Mouse (Mus musculus) heart, adult 2 months (tissue): ENCODE results near the gene Ms4a10. TPM values are rescaled to one million over a fixed set of nuclear protein-coding genes. Genes with fewer than 3 reads are reported as not detected.

ENCODE experiments used
- DNase-seq, 2 experiments: peaks; one replicate each; pipeline ENCODE4 v3.0.0; 2021
- H3K27ac ChIP-seq: fragments of 200-600 bp; 2 replicates; pipeline ENCODE4 v1.8.1; 2022
- H3K27me3 ChIP-seq: fragments of 200-500 bp; 2 replicates; pipeline ENCODE4 v1.6.1; 2012; ENCODE audit warnings: mild to moderate bottlenecking, low read length, inconsistent platforms, mixed read lengths; ENCODE audit not compliant: control insufficient read depth, insufficient read depth
- H3K36me3 ChIP-seq: fragments of 200-500 bp; 2 replicates; pipeline ENCODE4 v1.6.1; 2012; ENCODE audit warnings: low read length, inconsistent platforms; ENCODE audit not compliant: control insufficient read depth, insufficient read depth
- H3K4me1 ChIP-seq: fragments of 200-500 bp; 2 replicates; pipeline ENCODE4 v1.6.1; 2011; ENCODE audit warnings: low read length; ENCODE audit not compliant: control insufficient read depth, insufficient read depth
- H3K4me3 ChIP-seq: fragments of 200-600 bp; 2 replicates; pipeline ENCODE4 v1.8.1; 2022
- H3K79me2 ChIP-seq: fragments of 200-500 bp; replicated peaks from 2 replicates; pipeline ENCODE4 v1.6.1; 2012; ENCODE audit warnings: mild to moderate bottlenecking, inconsistent platforms, low read length, moderate library complexity, mixed read lengths; ENCODE audit not compliant: control insufficient read depth, insufficient read depth
- H3K9ac ChIP-seq: fragments of 200-500 bp; 2 replicates; pipeline ENCODE4 v1.6.1; 2012; ENCODE audit warnings: low read depth, mild to moderate bottlenecking, control low read depth, inconsistent platforms, low read length, mixed read lengths
- CTCF ChIP-seq: fragments of 200-600 bp; IDR thresholded peaks from 2 replicates; pipeline ENCODE4 v1.8.1; 2022; ENCODE audit warnings: antibody characterized with exemption, mild to moderate bottlenecking, moderate library complexity
- EP300 ChIP-seq: fragments of 200-500 bp; IDR thresholded peaks from 2 replicates; pipeline ENCODE4 v1.6.1; 2011; ENCODE audit warnings: low read depth, low read length, control low read depth; ENCODE audit not compliant: insufficient read depth
- POLR2A ChIP-seq: fragments of 200-500 bp; IDR thresholded peaks from 2 replicates; pipeline ENCODE4 v1.6.1; 2011; ENCODE audit warnings: mild to moderate bottlenecking, low read depth, low read length, control low read depth; ENCODE audit not compliant: insufficient read depth
- WGBS: fragments of 180-500 bp; shearing (Covaris S2); methylation state at CpG from one replicate; pipeline ENCODE4 v1.1.7; 2018; 5-methylcytosine and 5-hydroxymethylcytosine counted together
- intact Hi-C: fragments of 180-260 bp; cut with DNase I; formaldehyde crosslinking; loops from one replicate; pipeline ENCODE4 v1.15.1; 2025
- polyA plus RNA-seq: library from polyadenylated mRNA; depleted of rRNA; stranded (reverse); fragments of >200 nt; gene quantifications from 2 replicates; pipeline ENCODE4 v1.2.3, GENCODE M21; 2012
- total RNA-seq, 2 experiments: library from RNA; stranded (reverse); gene quantifications; 2 replicates each; pipeline ENCODE4 v1.2.3; 2021

Ms4a10 gene
- total and polyA plus RNA-seq, 3 experiments, result not detected

DNA sequence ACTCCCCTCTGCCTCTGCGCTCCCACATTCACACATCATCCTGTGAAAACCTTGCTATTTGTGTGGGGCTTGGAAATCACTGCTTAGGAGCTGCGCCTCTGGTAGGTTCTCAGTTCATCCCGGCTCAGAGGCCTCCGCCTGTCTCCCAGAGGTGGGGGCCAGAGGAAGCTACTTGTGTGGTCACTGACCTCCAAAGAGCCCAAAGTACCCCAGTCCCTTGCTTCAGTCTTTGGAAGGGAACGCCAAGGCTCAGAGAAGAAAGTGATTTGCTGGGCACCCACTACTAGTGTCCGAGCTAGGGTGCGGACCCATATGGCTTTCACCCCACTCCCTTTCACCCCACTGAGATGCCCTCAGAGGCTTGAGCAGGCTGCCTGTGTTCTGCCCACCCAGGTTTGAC, 18.7 kb upstream of the Ms4a10 start, which contains the start of gene Ms4a15:
TSS of gene Ms4a15 (minus strand) at position 101 of the 400 bp plus-strand sequence.
- no peak for DNase-seq
- H3K9ac ChIP-seq, result no peak within 1 kb of the TSS
- H3K36me3 ChIP-seq, result no peaks in the 10 kb centered on the region
- no peaks in the 10 kb centered on the region for H3K79me2 ChIP-seq
- no peak within 1 kb of the TSS for H3K4me3 ChIP-seq
- H3K27me3 ChIP-seq, result no peaks in the 10 kb centered on the region
- H3K4me1 ChIP-seq, result no peaks in the 10 kb centered on the region
- no peak for TF ChIP-seq EP300
- no peak for TF ChIP-seq CTCF
- no peak for TF ChIP-seq POLR2A
- no peak within 1 kb of the TSS for H3K27ac ChIP-seq
- intact Hi-C loops, result no loop called here
- 87% methylated on average over 7 of the region's 7 CpGs for WGBS

DNA sequence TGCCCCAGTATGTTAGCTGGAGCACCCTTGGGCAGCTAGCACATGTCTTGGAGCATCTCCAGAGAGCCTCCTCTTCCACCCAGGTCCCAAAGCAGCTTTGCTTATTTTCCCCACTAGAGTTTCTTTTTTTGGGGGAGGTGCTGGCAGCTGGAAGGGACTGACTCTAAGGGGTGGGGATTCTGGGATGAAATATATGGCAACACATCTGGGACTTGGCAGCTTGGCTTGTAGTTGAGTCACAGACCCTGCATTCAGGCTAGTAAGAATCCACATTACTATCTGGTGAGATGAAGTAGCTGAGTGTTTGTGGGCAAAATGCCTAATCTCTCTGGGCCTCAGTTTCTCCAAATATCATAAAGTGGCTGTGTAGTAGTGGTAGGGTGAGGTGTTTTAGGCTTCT, 17.4 kb upstream of the Ms4a10 start:
- no peak for DNase-seq
- intact Hi-C loops, result no loop called here
- Histone ChIP-seq H3K27ac (no peak overlapping the region), H3K4me3 (no peak overlapping the region), H3K4me1 (no peaks in the 10 kb centered on the region), H3K79me2 (no peaks in the 10 kb centered on the region), H3K36me3 (no peaks in the 10 kb centered on the region), H3K9ac (no peak overlapping the region), H3K27me3 (no peaks in the 10 kb centered on the region)
- TF ChIP-seq EP300 (no peak), CTCF (no peak), POLR2A (no peak)

DNA sequence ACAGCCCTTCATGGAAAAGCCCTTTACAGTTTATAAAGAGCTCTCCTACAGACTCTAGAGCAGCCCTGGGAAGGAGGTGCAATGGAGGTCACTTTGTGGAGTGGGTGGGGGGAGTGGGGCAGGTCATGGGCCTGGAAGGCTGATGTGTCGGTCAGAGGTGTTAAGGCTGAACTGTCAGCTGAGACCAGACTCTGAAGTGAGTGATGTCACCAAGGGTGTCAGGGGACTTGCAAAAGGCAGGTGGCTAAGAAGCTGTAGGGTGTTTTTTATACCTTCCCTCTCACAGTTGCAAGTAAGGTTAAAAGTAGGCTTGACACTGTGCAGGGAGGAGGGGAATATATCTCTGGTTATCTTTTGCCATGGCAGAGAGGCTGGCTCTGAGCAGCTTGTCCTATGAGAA, 16.3 kb upstream of the Ms4a10 start:
- no peak overlapping the region for H3K9ac ChIP-seq
- intact Hi-C loops, result no loop called here
- 31% methylated on average over 1 of the region's 1 CpGs for WGBS
- TF ChIP-seq EP300 (no peak), POLR2A (no peak)
- H3K27me3 ChIP-seq, result no peaks in the 10 kb centered on the region
- no peaks in the 10 kb centered on the region for H3K4me1 ChIP-seq
- no peaks in the 10 kb centered on the region for H3K79me2 ChIP-seq
- H3K36me3 ChIP-seq, result no peaks in the 10 kb centered on the region
- no peak for DNase-seq
- no peak overlapping the region for H3K4me3 ChIP-seq
- no peak overlapping the region for H3K27ac ChIP-seq

DNA sequence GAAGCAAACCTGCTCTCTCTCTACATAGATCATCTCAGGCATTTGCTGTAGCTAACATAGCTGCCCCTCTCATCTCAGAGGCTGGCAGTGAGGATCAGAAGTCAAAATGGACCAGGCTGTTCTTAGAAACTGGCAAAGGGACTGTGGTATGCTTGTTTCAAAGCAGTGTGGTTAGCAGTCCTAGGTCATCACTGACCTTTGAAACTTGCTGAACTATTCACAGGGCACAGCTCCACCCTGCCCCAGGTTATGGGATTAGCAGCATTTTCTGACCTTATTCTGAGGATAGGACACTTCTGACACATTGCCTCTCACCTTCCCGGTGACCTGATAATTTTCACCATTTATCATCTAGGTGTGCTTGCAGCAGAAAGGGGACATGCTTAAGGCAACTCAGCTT, 14.1 kb upstream of the Ms4a10 start:
- 96% methylated on average over 1 of the region's 1 CpGs for WGBS
- intact Hi-C loops, result no loop called here

DNA sequence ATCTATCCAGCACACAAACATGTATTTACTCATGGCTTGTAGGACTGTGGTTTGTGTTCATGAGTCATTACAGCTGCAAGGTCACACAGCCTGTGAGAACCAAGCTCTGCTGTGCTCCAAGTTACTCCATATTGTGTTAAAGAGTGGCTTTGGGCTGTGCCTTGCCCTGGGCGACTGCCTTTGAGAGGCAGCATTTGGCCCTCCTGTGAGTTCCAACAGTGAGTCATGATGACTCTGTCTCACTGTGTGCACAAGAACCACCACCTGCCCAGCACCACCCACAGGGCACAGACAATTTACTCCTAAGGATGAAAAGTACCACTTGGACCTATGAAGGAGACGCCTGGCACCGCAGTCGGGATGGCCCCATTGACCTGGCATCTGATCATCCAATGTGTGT, 11.4 kb upstream of the Ms4a10 start:
- intact Hi-C loops, result no loop called here
- no peak for DNase-seq
- TF ChIP-seq CTCF (no peak), EP300 (no peak), POLR2A (no peak)
- Histone ChIP-seq H3K27ac (no peak overlapping the region), H3K79me2 (no peaks in the 10 kb centered on the region), H3K4me1 (no peaks in the 10 kb centered on the region), H3K9ac (no peak overlapping the region), H3K27me3 (no peaks in the 10 kb centered on the region), H3K36me3 (no peaks in the 10 kb centered on the region), H3K4me3 (no peak overlapping the region)
- WGBS, result 88% methylated on average over 4 of the region's 4 CpGs

More for the DNA sequence above, 14.1 kb upstream of the Ms4a10 start:
- Histone ChIP-seq H3K4me1 (no peaks in the 10 kb centered on the region), H3K4me3 (no peak overlapping the region), H3K9ac (no peak overlapping the region), H3K36me3 (no peaks in the 10 kb centered on the region), H3K79me2 (no peaks in the 10 kb centered on the region), H3K27ac (no peak overlapping the region), H3K27me3 (no peaks in the 10 kb centered on the region)
- no peak for DNase-seq
- TF ChIP-seq POLR2A (no peak), CTCF (no peak), EP300 (no peak)

DNA sequence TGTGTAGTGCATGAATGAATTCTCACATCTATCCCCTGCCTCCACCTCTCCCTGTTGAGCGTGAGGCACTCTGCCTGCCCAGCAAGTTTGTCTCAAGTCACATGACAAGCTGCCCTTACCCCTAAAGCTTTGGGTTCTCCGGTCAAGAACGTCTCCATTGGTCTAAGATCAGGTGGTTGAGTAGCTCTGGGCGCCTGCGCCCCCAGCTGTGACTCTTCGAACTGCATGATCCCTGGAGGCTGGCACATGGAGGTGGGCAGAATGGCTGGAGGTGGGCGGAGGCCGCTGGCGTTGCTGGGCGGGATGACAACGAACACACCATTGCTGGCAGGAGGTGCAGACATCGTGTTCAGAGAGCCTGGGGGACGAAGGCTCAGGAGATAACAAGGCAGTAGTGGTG, 10.1 kb upstream of the Ms4a10 start:
- no peak overlapping the region for H3K4me3 ChIP-seq
- peaks cover 1% of the 10 kb centered on the region; the same call in 1 of the 2 replicates for H3K4me1 ChIP-seq
- WGBS, result 68% methylated on average over 13 of the region's 13 CpGs
- no peaks in the 10 kb centered on the region for H3K36me3 ChIP-seq
- no peak for DNase-seq
- no peaks in the 10 kb centered on the region for H3K79me2 ChIP-seq
- no peak overlapping the region for H3K27ac ChIP-seq
- no peak for TF ChIP-seq EP300
- TF ChIP-seq CTCF, result peak; percentile 24
- no peak for TF ChIP-seq POLR2A
- intact Hi-C loops, result no loop called here
- no peak overlapping the region for H3K9ac ChIP-seq
- H3K27me3 ChIP-seq, result no peaks in the 10 kb centered on the region

DNA sequence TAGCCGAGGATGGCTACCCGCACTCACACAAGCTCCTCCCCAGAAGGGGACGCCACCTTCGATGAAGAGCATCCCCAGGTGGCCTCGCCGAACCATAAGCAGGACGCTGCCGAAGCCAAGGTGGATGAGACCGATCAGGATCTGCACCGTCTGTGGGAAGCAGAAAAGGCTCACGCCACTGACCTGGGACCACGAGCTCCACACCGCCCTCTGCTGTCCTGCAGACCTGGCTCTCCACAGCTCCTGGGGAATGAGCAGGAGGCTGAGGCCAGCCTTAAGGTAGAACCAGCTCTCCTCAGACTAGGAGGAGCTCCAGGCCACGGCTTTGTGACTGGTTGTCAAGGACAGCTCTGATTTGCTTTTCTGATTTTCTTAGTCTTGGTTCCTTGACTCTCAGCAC, 8.7 kb upstream of the Ms4a10 start:
- no peak overlapping the region for H3K9ac ChIP-seq
- H3K4me3 ChIP-seq, result no peak overlapping the region
- no peaks in the 10 kb centered on the region for H3K27me3 ChIP-seq
- H3K4me1 ChIP-seq, result peaks cover 1% of the 10 kb centered on the region; the same call in 1 of the 2 replicates
- peak; percentile 26 to 68 for DNase-seq
- 24% methylated on average over 14 of the region's 14 CpGs for WGBS
- H3K79me2 ChIP-seq, result no peaks in the 10 kb centered on the region
- no peak overlapping the region for H3K27ac ChIP-seq
- TF ChIP-seq EP300 (no peak), CTCF (peak; percentile 73)
- intact Hi-C loops, result no loop called here
- H3K36me3 ChIP-seq, result no peaks in the 10 kb centered on the region
